Mouse (Mus musculus): ENCODE data around the gene Huwe1. TPM values are rescaled to one million over a fixed set of nuclear protein-coding genes. Genes with fewer than 3 reads are reported as not detected.

Gene Huwe1
- polyA plus RNA-seq (2016; fragmentation: Nextera tagmentation; extraction: Ambion mirVana), result 72.6 and 74.5 TPM in 2 replicates

DNA sequence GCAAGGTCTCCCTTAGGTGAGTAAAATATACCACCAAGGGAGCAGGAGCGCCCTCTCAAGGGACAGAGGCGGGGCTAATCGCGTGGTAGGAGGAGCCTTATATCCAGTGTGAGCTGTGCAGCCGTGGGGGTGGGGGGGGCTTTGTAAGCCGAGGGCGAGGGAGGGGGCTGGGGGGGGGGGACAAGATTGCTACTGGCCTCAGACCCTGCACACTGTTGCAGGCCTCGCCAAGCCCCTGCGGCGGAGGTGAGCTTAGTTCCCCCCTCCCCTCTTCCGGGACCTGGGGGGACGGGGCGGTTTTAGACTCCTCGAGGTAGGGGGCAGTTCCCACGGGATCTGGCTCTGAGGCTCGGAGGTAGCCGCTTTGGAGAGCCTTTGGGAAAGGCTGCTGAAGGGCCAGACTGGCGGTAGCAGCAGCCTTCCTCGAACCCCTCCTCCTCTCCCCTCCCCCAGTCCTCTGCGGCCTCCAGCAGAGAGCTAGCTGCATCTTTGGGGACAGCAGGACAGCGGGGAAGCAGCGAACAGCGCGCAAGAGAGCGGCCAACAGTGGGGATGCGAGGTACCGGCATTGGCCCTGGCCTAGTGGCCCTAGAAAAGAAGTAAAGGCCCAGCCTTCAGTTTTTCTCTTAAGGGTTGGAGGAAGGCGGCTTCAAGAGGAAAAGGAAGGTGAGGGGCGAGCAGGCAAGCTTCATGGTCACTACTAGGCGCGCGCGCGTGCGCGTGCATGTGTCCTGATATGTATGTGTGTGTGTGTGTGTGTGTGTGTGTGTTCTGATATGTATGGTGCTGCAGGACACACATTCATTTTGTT lies at the start of gene Huwe1:
Huwe1 (plus strand) TSS at position 107 of the 811 bp plus-strand sequence.
- H3K4me2 ChIP-seq (replicated peaks), result peak within 1 kb of the TSS; percentile 37
- no peaks in the 10 kb centered on the region for H3K36me3 ChIP-seq
- H3K27ac ChIP-seq, result peak within 1 kb of the TSS; percentile 96
- H3K27me3 ChIP-seq, result no peaks in the 10 kb centered on the region
- no peaks in the 10 kb centered on the region for H3K9me3 ChIP-seq
- WGBS, result 18% methylated on average over 29 of the region's 36 CpGs
- ATAC-seq (ENCODE audit: insufficient number of reproducible peaks, insufficient read depth, low FRiP score, low TSS enrichment), result peak; percentile 67
- peak within 1 kb of the TSS; percentile 64 for H3K9ac ChIP-seq
- no peaks in the 10 kb centered on the region for H3K4me1 ChIP-seq
- peak within 1 kb of the TSS; percentile 48 for H3K4me3 ChIP-seq

DNA sequence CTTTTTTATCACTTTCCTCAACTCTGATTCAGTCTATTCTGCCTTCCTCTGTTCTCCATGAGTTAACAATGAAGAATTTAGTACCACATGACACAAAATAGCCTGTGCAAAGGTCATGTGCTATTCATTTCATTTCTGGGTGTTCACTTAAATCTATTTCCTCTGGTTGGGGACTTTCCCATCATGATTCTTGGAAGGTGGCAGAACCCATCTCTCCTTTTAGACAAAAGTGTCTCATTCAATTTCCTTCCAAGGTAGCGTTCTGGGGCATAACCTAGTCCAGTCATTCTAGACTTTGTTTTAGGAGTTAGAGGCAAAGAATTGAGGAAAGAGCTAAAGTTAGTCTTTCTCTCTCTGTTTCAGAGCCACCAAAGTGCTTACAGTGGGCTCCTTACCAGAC lies 20.3 kb upstream of the Huwe1 start:
- no peak for ATAC-seq (ENCODE audit: insufficient number of reproducible peaks, insufficient read depth, low FRiP score, low TSS enrichment)
- H3K4me1 ChIP-seq, result no peaks in the 10 kb centered on the region
- H3K36me3 ChIP-seq, result no peaks in the 10 kb centered on the region
- H3K9me3 ChIP-seq, result no peaks in the 10 kb centered on the region
- no peak overlapping the region for H3K27ac ChIP-seq
- no peak overlapping the region for H3K4me2 ChIP-seq (replicated peaks)
- H3K4me3 ChIP-seq, result no peak overlapping the region
- H3K27me3 ChIP-seq, result no peaks in the 10 kb centered on the region
- H3K9ac ChIP-seq, result no peak overlapping the region
- 76% methylated on average over 1 of the region's 1 CpGs for WGBS

DNA sequence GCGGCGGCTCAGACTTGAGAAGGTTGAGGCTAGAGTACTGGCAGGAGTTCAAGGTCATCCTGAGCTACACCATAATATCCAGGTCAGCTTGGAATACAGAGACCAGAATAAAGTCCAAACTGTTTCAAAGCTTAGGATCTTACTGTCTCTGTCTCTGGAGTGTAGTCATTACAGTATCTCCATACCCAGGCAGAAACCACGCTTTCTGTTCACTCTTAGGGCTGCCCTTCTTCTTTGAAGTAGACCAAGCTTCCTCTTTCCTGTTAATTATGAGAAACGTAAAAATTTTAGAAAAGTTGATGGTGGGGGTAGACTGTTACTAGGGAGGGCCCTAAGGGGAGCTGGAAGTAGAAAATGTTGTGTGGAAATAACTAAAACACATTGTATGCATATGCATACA lies 17.7 kb upstream of the Huwe1 start:
- H3K4me2 ChIP-seq (replicated peaks), result no peak overlapping the region
- ATAC-seq (ENCODE audit: insufficient number of reproducible peaks, insufficient read depth, low FRiP score, low TSS enrichment), result no peak
- no peak overlapping the region for H3K9ac ChIP-seq
- H3K4me1 ChIP-seq, result no peaks in the 10 kb centered on the region
- H3K27ac ChIP-seq, result no peak overlapping the region
- no peaks in the 10 kb centered on the region for H3K36me3 ChIP-seq
- no peaks in the 10 kb centered on the region for H3K9me3 ChIP-seq
- 72% methylated on average over 4 of the region's 4 CpGs for WGBS
- H3K4me3 ChIP-seq, result no peak overlapping the region
- H3K27me3 ChIP-seq, result no peaks in the 10 kb centered on the region

DNA sequence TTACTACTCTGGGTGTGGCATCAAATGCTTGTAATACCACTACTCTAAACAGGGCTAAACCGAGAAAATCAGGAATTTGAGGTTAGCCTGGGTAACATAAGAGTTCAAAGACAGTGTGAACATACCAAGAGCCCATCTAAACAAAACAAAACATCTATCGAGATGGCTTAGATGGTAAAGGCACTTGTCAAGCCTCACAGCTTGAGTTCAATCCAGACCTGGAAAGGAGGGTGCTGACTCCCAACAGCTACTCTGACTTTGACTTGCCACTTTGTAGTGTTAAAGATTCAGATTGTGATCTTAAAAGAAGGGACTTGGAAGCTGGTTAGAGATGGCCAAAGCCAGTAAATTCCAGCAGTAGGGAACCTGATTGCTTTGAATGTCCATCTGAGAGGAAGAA lies 7.8 kb upstream of the Huwe1 start:
- H3K9ac ChIP-seq, result no peak overlapping the region
- WGBS, result 53% methylated on average over 2 of the region's 2 CpGs
- H3K27ac ChIP-seq, result no peak overlapping the region
- H3K27me3 ChIP-seq, result no peaks in the 10 kb centered on the region
- no peaks in the 10 kb centered on the region for H3K9me3 ChIP-seq
- no peaks in the 10 kb centered on the region for H3K36me3 ChIP-seq
- H3K4me1 ChIP-seq, result no peaks in the 10 kb centered on the region
- no peak for ATAC-seq (ENCODE audit: insufficient number of reproducible peaks, insufficient read depth, low FRiP score, low TSS enrichment)
- no peak overlapping the region for H3K4me3 ChIP-seq
- no peak overlapping the region for H3K4me2 ChIP-seq (replicated peaks)

DNA sequence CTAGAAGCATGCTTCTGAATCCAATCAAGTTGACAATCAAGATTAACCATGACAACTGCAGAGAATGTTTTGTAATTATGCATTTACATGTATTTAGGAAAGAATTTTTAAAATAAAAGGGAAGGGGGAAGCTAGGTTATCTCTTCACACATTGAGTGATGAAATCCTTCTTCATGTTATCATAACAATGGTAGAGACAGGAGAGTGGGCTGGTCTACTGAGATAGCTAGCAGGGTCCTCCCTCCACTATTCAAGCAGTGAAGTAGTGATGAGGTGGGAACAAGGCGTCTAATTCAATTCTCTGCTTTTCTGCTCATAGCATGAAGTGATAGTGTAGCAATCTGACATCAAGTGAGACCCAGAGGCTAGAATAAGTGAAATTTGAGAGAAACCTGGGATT lies 2.6 kb upstream of the Huwe1 start:
- no peaks in the 10 kb centered on the region for H3K27me3 ChIP-seq
- 62% methylated on average over 1 of the region's 1 CpGs for WGBS
- ATAC-seq (ENCODE audit: insufficient number of reproducible peaks, insufficient read depth, low FRiP score, low TSS enrichment), result no peak

DNA sequence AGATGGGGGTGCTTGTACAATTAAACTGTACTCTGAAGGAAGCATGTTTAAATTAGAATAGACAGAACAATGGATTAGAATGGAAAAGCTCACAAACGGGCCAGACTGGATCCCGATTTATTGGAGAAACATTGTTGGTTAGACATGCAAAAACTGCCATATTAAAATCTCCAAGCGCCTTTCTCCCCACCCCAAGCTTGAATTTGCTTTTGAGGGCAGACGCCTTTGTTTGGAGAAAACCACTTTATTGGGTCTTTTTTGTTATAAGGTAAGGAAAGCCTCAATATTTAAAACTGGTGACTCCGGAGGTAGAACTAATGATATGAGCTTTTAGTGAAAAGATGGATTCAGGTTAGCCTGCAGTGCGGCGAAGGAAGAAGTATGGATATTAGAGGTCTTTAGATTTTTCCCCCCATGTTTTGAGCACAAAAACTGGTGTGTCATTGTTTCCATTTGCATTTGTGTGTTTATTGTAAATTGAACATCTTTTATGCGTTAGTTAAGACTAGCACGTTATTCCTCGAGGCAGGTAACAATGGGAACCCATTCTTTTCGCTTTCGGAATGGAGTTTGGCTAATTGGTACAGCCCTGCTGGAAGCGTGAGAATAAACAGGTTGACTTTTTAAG lies 1.8 kb downstream of the Huwe1 start:
- peak overlapping the region; percentile 36 for H3K4me3 ChIP-seq
- no peaks in the 10 kb centered on the region for H3K9me3 ChIP-seq
- peak overlapping the region; percentile 50 for H3K9ac ChIP-seq
- H3K4me1 ChIP-seq, result no peaks in the 10 kb centered on the region
- no peak for ATAC-seq (ENCODE audit: insufficient number of reproducible peaks, insufficient read depth, low FRiP score, low TSS enrichment)
- peak overlapping the region; percentile 40 for H3K4me2 ChIP-seq (replicated peaks)
- 26% methylated on average over 13 of the region's 13 CpGs for WGBS
- no peaks in the 10 kb centered on the region for H3K36me3 ChIP-seq
- no peaks in the 10 kb centered on the region for H3K27me3 ChIP-seq
- H3K27ac ChIP-seq, result peak overlapping the region; percentile 91

More for the DNA sequence above, 2.6 kb upstream of the Huwe1 start:
- H3K4me1 ChIP-seq, result no peaks in the 10 kb centered on the region
- no peak overlapping the region for H3K4me3 ChIP-seq
- no peak overlapping the region for H3K4me2 ChIP-seq (replicated peaks)
- no peak overlapping the region for H3K27ac ChIP-seq
- H3K9ac ChIP-seq, result no peak overlapping the region
- no peaks in the 10 kb centered on the region for H3K36me3 ChIP-seq
- no peaks in the 10 kb centered on the region for H3K9me3 ChIP-seq

DNA sequence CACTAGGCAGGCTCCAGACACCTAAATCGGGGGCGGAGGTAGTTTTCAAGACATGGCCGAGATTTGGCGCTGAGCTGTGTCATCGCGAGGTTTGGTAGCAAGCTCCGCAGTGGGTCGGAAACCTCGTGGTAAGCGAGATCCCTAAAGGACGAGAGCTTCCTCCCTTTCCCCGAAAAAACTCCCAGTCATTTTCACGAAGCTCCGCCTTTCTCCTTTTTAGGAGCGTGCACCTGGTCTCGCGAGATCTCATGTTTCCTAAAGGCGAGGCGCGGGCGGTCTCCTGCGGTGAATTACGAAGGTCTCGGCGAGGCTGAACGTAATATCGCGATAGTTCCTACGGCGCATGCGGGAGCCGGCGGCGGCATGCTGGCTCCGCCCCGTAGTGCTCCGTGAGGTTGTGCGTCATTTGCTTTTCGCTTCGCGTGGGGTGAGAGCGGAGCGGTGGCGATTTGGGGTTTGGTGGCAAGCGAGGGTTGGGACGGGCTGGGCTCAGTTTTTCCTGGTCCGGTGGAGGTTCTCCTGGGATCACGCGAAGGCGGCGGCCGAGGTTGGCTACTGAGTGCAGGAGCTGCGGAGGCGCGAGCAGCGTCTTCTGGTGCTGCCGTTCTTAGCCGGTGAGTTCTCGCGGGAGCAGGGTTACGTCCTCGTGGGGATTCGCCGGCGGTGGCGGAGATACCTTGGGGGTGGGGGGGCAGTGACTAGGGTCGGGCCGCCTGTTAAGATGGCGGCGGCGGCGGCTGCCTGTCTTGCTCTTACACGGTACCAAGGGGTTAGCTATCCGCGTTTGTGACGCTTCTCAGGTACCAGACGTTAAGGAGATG lies 2.6 kb downstream of the Huwe1 start:
- peak overlapping the region; percentile 92 for H3K27ac ChIP-seq
- H3K4me3 ChIP-seq, result peak overlapping the region; percentile 51
- 27% methylated on average over 76 of the region's 77 CpGs for WGBS
- H3K4me2 ChIP-seq (replicated peaks), result peak overlapping the region; percentile 40
- H3K9ac ChIP-seq, result peak overlapping the region; percentile 70
- H3K27me3 ChIP-seq, result no peaks in the 10 kb centered on the region
- no peaks in the 10 kb centered on the region for H3K4me1 ChIP-seq
- H3K36me3 ChIP-seq, result no peaks in the 10 kb centered on the region
- ATAC-seq (ENCODE audit: insufficient number of reproducible peaks, insufficient read depth, low FRiP score, low TSS enrichment), result peak; percentile 83
- no peaks in the 10 kb centered on the region for H3K9me3 ChIP-seq

DNA sequence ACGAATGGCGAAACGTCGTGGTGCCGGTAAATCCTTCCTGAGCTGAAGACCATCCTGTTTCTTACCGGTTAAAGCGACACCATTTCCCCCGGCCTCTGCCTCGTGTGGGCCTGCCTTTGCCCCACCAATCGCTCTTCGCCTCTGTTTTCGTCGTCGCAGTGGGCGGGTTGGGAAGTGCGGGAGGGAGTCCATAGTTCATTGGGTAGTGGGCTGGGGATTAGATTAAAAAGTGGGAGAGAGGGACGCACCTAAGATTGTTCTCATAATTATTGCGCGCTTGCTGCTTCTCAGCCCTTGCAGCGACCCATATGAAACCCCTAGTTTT lies 3.1 kb downstream of the Huwe1 start:
- Histone ChIP-seq H3K4me3 (peak overlapping the region; percentile 51), H3K27ac (peak overlapping the region; percentile 92), H3K27me3 (no peaks in the 10 kb centered on the region), H3K36me3 (no peaks in the 10 kb centered on the region), H3K4me2 (replicated peaks) (peak overlapping the region; percentile 55), H3K9me3 (no peaks in the 10 kb centered on the region), H3K9ac (peak overlapping the region; percentile 70), H3K4me1 (no peaks in the 10 kb centered on the region)
- ATAC-seq (ENCODE audit: insufficient number of reproducible peaks, insufficient read depth, low FRiP score, low TSS enrichment), result peak; percentile 67
- 18% methylated on average over 20 of the region's 20 CpGs for WGBS

DNA sequence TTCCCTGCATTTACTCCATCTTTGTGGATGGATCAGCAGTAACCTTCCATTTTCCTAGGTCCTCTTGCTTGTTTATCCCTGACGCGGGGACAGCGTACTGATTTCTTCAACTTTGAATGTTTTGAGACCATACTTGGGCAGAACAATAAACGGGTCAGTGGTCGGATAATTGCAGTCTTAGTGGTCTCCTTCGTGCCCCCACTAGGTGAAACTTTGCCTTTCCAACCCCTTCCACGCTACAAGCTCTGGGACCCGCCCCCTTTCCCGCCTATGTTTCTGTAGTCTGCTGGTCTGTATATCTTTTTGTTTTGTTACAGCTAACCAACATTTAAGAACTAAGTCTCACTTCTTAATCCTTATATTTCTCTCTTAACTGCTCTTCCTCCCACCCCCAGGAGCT lies 3.8 kb downstream of the Huwe1 start:
- H3K36me3 ChIP-seq, result no peaks in the 10 kb centered on the region
- peak overlapping the region; percentile 92; the same call in 1 of the 2 replicates for H3K27ac ChIP-seq
- H3K4me2 ChIP-seq (replicated peaks), result peak overlapping the region; percentile 55
- H3K9me3 ChIP-seq, result no peaks in the 10 kb centered on the region
- H3K27me3 ChIP-seq, result no peaks in the 10 kb centered on the region
- H3K4me1 ChIP-seq, result no peaks in the 10 kb centered on the region
- ATAC-seq (ENCODE audit: insufficient number of reproducible peaks, insufficient read depth, low FRiP score, low TSS enrichment), result no peak
- H3K9ac ChIP-seq, result peak overlapping the region; percentile 70
- peak overlapping the region; percentile 51 for H3K4me3 ChIP-seq
- WGBS, result 19% methylated on average over 9 of the region's 9 CpGs

DNA sequence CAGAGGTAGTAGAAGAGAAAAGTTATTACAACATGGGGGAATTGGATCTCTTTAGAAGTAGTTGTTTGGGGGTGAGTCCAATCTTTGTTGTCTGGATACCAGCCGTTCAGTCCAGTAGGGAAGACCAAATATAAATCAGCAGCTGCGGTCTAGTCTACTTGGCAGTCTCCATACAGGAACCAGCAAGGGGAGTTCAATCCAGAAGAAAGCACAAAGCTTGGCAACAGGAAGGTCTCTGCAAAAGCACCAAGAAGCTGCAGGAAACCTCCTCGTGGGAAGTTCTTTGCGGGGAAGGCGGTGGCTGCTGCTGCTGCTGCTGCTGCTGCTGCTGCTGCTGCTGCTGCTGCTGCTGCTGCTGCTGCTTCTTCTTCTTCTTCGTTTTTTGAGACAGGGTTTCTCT lies 10.9 kb downstream of the Huwe1 start:
- no peaks in the 10 kb centered on the region for H3K36me3 ChIP-seq
- H3K27me3 ChIP-seq, result no peaks in the 10 kb centered on the region
- no peak overlapping the region for H3K9ac ChIP-seq
- H3K4me2 ChIP-seq (replicated peaks), result no peak overlapping the region
- no peak for ATAC-seq (ENCODE audit: insufficient number of reproducible peaks, insufficient read depth, low FRiP score, low TSS enrichment)
- H3K9me3 ChIP-seq, result no peaks in the 10 kb centered on the region
- H3K27ac ChIP-seq, result no peak overlapping the region
- no peaks in the 10 kb centered on the region for H3K4me1 ChIP-seq
- WGBS, result 82% methylated on average over 6 of the region's 6 CpGs
- H3K4me3 ChIP-seq, result no peak overlapping the region

DNA sequence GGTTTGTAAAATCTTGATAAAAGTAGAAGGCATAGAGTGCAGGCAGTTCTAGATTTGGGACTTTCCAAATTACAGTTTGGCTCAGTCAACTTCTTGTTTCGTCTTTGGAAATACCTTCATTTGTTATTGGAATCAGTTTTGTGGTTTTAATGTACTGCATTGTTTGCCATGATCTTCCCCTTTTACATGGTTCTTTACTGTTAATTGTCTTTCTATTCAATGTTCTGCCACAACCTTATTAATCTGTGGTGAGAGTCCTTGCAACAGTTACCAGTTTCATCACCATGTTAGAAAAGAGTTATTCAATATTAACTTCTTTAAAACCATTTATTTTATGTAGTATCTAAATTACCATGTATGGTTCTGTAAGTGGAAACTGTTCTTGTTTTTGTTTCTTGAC lies 13.0 kb downstream of the Huwe1 start:
- H3K36me3 ChIP-seq, result no peaks in the 10 kb centered on the region
- H3K9ac ChIP-seq, result no peak overlapping the region
- no peaks in the 10 kb centered on the region for H3K9me3 ChIP-seq
- WGBS, result 79% methylated on average over 1 of the region's 1 CpGs
- no peak overlapping the region for H3K4me3 ChIP-seq
- ATAC-seq (ENCODE audit: insufficient number of reproducible peaks, insufficient read depth, low FRiP score, low TSS enrichment), result no peak
- no peaks in the 10 kb centered on the region for H3K27me3 ChIP-seq
- no peak overlapping the region for H3K27ac ChIP-seq
- no peak overlapping the region for H3K4me2 ChIP-seq (replicated peaks)
- H3K4me1 ChIP-seq, result no peaks in the 10 kb centered on the region
